ENCODE assay signal across 10 mouse cellular contexts in genomic region chr14:75635350-75635749, GRCm38 (mm10). TPM values are rescaled to one million over a fixed set of nuclear protein-coding genes. Genes with fewer than 3 reads are reported as not detected.
DNase-seq lines count a peak whose midpoint lies in the region; TF ChIP-seq lines count a peak whose summit lies in the region.
"Had no signal": no experiment of that assay in that cellular context is flagged by ENCODE, and none has a peak within 500 bp of the region (broad histone marks: within the 10 kb centered on the region; RNA-seq: fewer than 3 reads in every experiment).

No protein-coding gene starts in this region.

- TF ChIP-seq POLR2A in heart, adult 2 months (IDR thresholded peaks at IDR 0.05; ENCODE audit: insufficient read depth, low read depth, low read length): no peak

- no peak overlapping the region for H3K9ac ChIP-seq in heart, adult 2 months (ENCODE audit: low read depth, low read length)

- TF ChIP-seq EP300 in heart, adult 2 months (IDR thresholded peaks at IDR 0.05; ENCODE audit: insufficient read depth, low read depth, low read length): no peak

- H3K4me3 ChIP-seq in heart, adult 2 months: no peak overlapping the region
- H3K4me3 ChIP-seq: erythroblast, embryonic 14.5 days had no signal

- intact Hi-C loops in left cerebral cortex, postnatal 14 days (cut with DNase I): no loop called here
- intact Hi-C loops in heart, adult 2 months (cut with DNase I): loop anchor here (10.0 kb wide), 1 partner anchor 381 kb away; no protein-coding TSS in a partner anchor

- WGBS in heart, adult 2 months: 20% methylated on average over 12 of the region's 12 CpGs

- no peak for TF ChIP-seq CTCF in heart, adult 2 months (IDR thresholded peaks at IDR 0.05)

- no peak overlapping the region for H3K27ac ChIP-seq in heart, adult 2 months

- no peaks in the 10 kb centered on the region for H3K27me3 ChIP-seq in heart, adult 2 months (ENCODE audit: control insufficient read depth, insufficient read depth, low read length)

- no peaks in the 10 kb centered on the region; the same call in 1 of the 2 replicates for H3K4me1 ChIP-seq in heart, adult 2 months (ENCODE audit: control insufficient read depth, insufficient read depth, low read length)

- no peaks in the 10 kb centered on the region for H3K36me3 ChIP-seq in heart, adult 2 months (ENCODE audit: control insufficient read depth, insufficient read depth, low read length)

- H3K79me2 ChIP-seq in heart, adult 2 months (replicated peaks; ENCODE audit: control insufficient read depth, insufficient read depth, low read length): no peaks in the 10 kb centered on the region

- peak; percentile 20 for DNase-seq in left cerebral cortex, postnatal 14 days (ENCODE audit: low spot score in 2 of 2)
- no peak for DNase-seq in left cerebral cortex, adult 8-10 months (ENCODE audit: low spot score in 2 of 2)
- peak; percentile 53 for DNase-seq in adrenal gland, postnatal 10 days
- DNase-seq in heart, adult 2 months: peak; percentile 36 to 40
- DNase-seq in kidney, postnatal 36 days: peak; percentile 55 to 71
- DNase-seq in right cerebral cortex, postnatal 14 days: peak; percentile 29
- no peak for DNase-seq in spleen, adult 12 weeks (ENCODE audit: low spot score)
- no peak for DNase-seq in urinary bladder, postnatal 25 days (ENCODE audit: low spot score)

RNA-seq across cellular contexts. Expression of gene Erich6b, which starts 6.7 kb away (rescaled TPM):
- total RNA-seq in left cerebral cortex, postnatal 14 days (2021): not detected
- not detected for total RNA-seq in left cerebral cortex, adult 8-10 months (2022)
- total RNA-seq in adrenal gland, postnatal 10 days (2021): not detected
- total RNA-seq in heart, adult 2 months (2021): not detected
- not detected in 2 replicates for polyA plus RNA-seq in heart, adult 2 months (2012; rRNA removed)
- total RNA-seq: MEL had no signal
- polyA plus RNA-seq: erythroblast, embryonic 14.5 days had no signal

RNA-seq across cellular contexts. Expression of gene Spert, which starts 42.4 kb away (rescaled TPM):
- not detected for total RNA-seq in left cerebral cortex, postnatal 14 days (2021)
- not detected for total RNA-seq in left cerebral cortex, adult 8-10 months (2022)
- total RNA-seq in adrenal gland, postnatal 10 days (2021): not detected
- total RNA-seq in heart, adult 2 months (2021): not detected
- 0.16 and 0.38 TPM in 2 replicates for polyA plus RNA-seq in heart, adult 2 months (2012; rRNA removed)
- total RNA-seq: MEL had no signal

Comparison
In these comparisons a context has a peak if more than half of its experiments do, and no peak if none do; other contexts are left out.
1. DNase-seq: peak in left cerebral cortex, postnatal 14 days (2 of 2), adrenal gland, postnatal 10 days (single experiment), heart, adult 2 months (2 of 2), kidney, postnatal 36 days (2 of 2) and right cerebral cortex, postnatal 14 days (single experiment); none in left cerebral cortex, adult 8-10 months (0 of 2), spleen, adult 12 weeks (single experiment) and urinary bladder, postnatal 25 days (single experiment).